Mouse (Mus musculus) stomach, embryonic 16.5 days (tissue): ENCODE results near the gene Ly6g5c. TPM values are rescaled to one million over a fixed set of nuclear protein-coding genes. Genes with fewer than 3 reads are reported as not detected.

ENCODE experiments used
- ATAC-seq: fragments of 200-750 bp; cut with Nextera tagmentation; 2 replicates; pipeline ENCODE4 v1.8.0; 2017; ENCODE audit warnings: moderate number of reproducible peaks, moderate TSS enrichment; ENCODE audit not compliant: insufficient read depth, low FRiP score
- H3K27ac ChIP-seq: fragments of 300-500 bp; sonication (generic); 2 replicates; pipeline ENCODE4 v1.5.1; 2014; ENCODE audit warnings: low read length
- H3K27me3 ChIP-seq: fragments of 300-500 bp; sonication (generic); 2 replicates; pipeline ENCODE4 v1.6.1; 2014; ENCODE audit warnings: low read length, control low read depth, mixed read lengths; ENCODE audit not compliant: control insufficient read depth, insufficient read depth
- H3K36me3 ChIP-seq: fragments of 300-500 bp; sonication (generic); 2 replicates; pipeline ENCODE4 v1.6.1; 2014; ENCODE audit warnings: low read length; ENCODE audit not compliant: control insufficient read depth, insufficient read depth
- H3K4me1 ChIP-seq: fragments of 300-500 bp; sonication (generic); 2 replicates; pipeline ENCODE4 v1.6.1; 2014; ENCODE audit warnings: low read length, control low read depth, mixed read lengths; ENCODE audit not compliant: control insufficient read depth, insufficient read depth
- H3K4me2 ChIP-seq: fragments of 300-500 bp; sonication (generic); 2 replicates; pipeline ENCODE4 v1.6.1; 2014; ENCODE audit warnings: low read depth, low read length, mixed read lengths
- H3K4me3 ChIP-seq: fragments of 300-500 bp; sonication (generic); replicated peaks from 2 replicates; pipeline ENCODE4 v1.5.1; 2014; ENCODE audit warnings: mild to moderate bottlenecking, low read length
- H3K9ac ChIP-seq: fragments of 300-500 bp; sonication (generic); 2 replicates; pipeline ENCODE4 v1.6.1; 2014; ENCODE audit warnings: low read length
- H3K9me3 ChIP-seq: fragments of 300-500 bp; sonication (generic); replicated peaks from 2 replicates; pipeline ENCODE4 v1.6.1; 2016; ENCODE audit warnings: low read length, control low read depth; ENCODE audit not compliant: control insufficient read depth
- WGBS: fragments of 180-500 bp; shearing (Covaris S2); extraction: QIAGEN DNeasy Blood & Tissue Kit; methylation state at CpG from one replicate; pipeline ENCODE4 v1.1.7; 2014; 5-methylcytosine and 5-hydroxymethylcytosine counted together
- polyA plus RNA-seq: library from polyadenylated mRNA; unstranded; fragments of >200 nt; fragmentation: Nextera tagmentation; extraction: Ambion mirVana; gene quantifications from 2 replicates; pipeline ENCODE4 v1.2.1, GENCODE M21; 2015

Ly6g5c gene
- polyA plus RNA-seq, 1 experiment from 2014 or later: not detected

- no peaks in the 10 kb centered on the region for H3K4me1 ChIP-seq
- peaks cover 23% of the 10 kb centered on the region; the same call in 1 of the 2 replicates for H3K36me3 ChIP-seq
Observed at GRCm38 (mm10) chr17:35101161-35101560, 6.9 kb upstream of the Ly6g5c start.

GRCm38 (mm10) chr17:35102299-35102698 lies 5.8 kb upstream of the Ly6g5c start:
- no peaks in the 10 kb centered on the region for H3K9me3 ChIP-seq
- H3K27me3 ChIP-seq: no peaks in the 10 kb centered on the region
- no peak overlapping the region for H3K4me3 ChIP-seq
- no peak overlapping the region for H3K27ac ChIP-seq
- no peaks in the 10 kb centered on the region for H3K4me1 ChIP-seq
- peaks cover 19% of the 10 kb centered on the region; the same call in 1 of the 2 replicates for H3K36me3 ChIP-seq
- 71% methylated on average over 8 of the region's 8 CpGs for WGBS
- H3K9ac ChIP-seq: no peak overlapping the region; the same call in 1 of the 2 replicates
- no peak; the same call in 1 of the 2 replicates for ATAC-seq
- no peak overlapping the region for H3K4me2 ChIP-seq

More at GRCm38 (mm10) chr17:35101161-35101560, 6.9 kb upstream of the Ly6g5c start:
- H3K9me3 ChIP-seq: no peaks in the 10 kb centered on the region
- no peak overlapping the region for H3K4me2 ChIP-seq
- H3K27ac ChIP-seq: no peak overlapping the region
- 87% methylated on average over 11 of the region's 11 CpGs for WGBS
- no peak overlapping the region for H3K9ac ChIP-seq
- H3K4me3 ChIP-seq: no peak overlapping the region
- no peak for ATAC-seq
- no peaks in the 10 kb centered on the region for H3K27me3 ChIP-seq

GRCm38 (mm10) chr17:35103221-35103690 lies 4.8 kb upstream of the Ly6g5c start:
- whole genome bisulfite sequencing: 56% methylated on average over 6 of the region's 6 CpGs
- no peak overlapping the region for H3K4me2 ChIP-seq
- no peaks in the 10 kb centered on the region for H3K9me3 ChIP-seq
- H3K27ac ChIP-seq: no peak overlapping the region
- ATAC-seq: no peak
- no peaks in the 10 kb centered on the region for H3K27me3 ChIP-seq
- H3K36me3 ChIP-seq: peaks cover 15% of the 10 kb centered on the region; the same call in 1 of the 2 replicates
- no peaks in the 10 kb centered on the region for H3K4me1 ChIP-seq
- H3K4me3 ChIP-seq: no peak overlapping the region
- no peak overlapping the region for H3K9ac ChIP-seq

GRCm38 (mm10) chr17:35104079-35104478 lies 4.0 kb upstream of the Ly6g5c start:
- ATAC-seq: no peak
- 87% methylated on average over 7 of the region's 7 CpGs for WGBS
- no peak overlapping the region for H3K4me2 ChIP-seq
- no peaks in the 10 kb centered on the region for H3K9me3 ChIP-seq
- no peaks in the 10 kb centered on the region for H3K4me1 ChIP-seq
- no peaks in the 10 kb centered on the region for H3K27me3 ChIP-seq
- H3K27ac ChIP-seq: no peak overlapping the region
- no peak overlapping the region for H3K4me3 ChIP-seq
- H3K9ac ChIP-seq: no peak overlapping the region
- peaks cover 15% of the 10 kb centered on the region; the same call in 1 of the 2 replicates for H3K36me3 ChIP-seq

DNA sequence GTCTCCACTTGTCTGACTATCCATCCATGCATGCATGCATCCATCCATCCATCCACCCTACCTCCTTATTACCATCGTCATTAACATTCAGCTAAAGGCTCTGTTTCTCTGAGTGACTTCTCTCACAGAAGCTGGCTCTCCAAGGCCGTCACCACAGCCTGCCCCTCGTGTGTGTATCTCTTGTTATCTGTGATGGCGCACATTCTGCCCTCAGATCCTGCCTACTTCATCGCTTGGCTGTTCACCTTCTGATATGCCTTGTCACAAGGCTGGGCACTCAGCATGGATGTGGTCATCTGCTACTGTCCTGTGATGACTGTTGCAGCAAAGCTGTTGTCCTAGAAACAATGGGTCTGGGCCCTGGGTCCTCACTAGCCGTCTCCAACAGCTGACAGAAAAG lies 3.3 kb upstream of the Ly6g5c start:
- H3K4me3 ChIP-seq: no peak overlapping the region
- no peaks in the 10 kb centered on the region for H3K9me3 ChIP-seq
- no peaks in the 10 kb centered on the region for H3K4me1 ChIP-seq
- H3K36me3 ChIP-seq: peaks cover 12% of the 10 kb centered on the region; the same call in 1 of the 2 replicates
- ATAC-seq: no peak
- no peaks in the 10 kb centered on the region for H3K27me3 ChIP-seq
- H3K27ac ChIP-seq: no peak overlapping the region
- WGBS: 75% methylated on average over 6 of the region's 6 CpGs
- no peak overlapping the region for H3K4me2 ChIP-seq
- H3K9ac ChIP-seq: no peak overlapping the region

DNA sequence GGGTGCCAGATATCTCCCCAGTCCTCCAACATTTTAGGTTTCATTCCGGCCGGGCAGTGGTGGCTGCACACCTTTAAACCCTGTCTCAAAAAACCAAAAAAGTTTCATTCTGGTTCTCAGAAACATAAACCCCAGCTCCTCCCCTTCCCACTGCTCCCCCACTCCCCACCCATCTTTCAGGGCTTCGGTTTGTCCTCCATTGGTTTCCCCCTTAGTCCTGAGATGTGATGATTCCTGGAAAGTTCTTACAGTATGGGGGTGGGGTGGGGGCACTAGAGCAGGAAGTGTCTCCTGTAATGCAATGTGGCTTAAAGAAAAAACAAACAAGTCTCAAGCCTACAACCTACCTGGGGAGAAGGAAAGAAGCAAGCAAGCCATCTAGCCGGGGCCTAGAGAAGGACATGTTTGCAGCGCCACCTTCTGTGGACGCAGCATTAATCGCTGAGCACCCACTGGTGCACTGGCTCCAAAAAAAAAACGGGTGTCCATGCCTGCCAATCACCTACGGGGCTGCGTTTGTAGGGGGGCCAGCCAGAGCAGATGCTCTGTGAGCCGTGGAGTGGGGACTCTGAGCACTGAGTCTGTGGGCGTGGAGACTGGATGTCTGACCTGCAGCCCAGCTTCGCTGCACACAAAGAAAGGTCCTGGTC lies 2.2 kb upstream of the Ly6g5c start:
- WGBS: 22% methylated on average over 13 of the region's 13 CpGs
- H3K4me3 ChIP-seq: no peak overlapping the region

DNA sequence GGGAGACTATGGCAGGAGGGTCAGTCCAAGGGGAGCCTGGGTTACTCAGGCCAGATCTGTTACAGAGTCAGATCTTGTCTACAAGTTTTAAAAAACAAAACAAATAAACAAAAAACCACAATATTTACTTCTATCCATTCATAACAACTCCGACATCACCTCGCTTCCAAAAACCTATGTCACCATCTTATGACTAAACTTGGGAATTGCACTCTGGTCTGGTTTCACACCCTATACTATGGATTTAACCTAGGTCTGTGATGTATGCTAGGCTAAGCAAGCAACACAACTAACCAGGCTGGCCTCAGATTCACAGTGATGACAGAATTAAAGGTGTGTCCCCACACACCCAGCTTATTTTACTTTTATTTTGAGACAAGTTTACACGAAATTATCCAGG lies 1.6 kb upstream of the Ly6g5c start:
- H3K4me2 ChIP-seq: no peak overlapping the region
- H3K27ac ChIP-seq: no peak overlapping the region
- ATAC-seq: no peak
- no peak overlapping the region for H3K9ac ChIP-seq
- peaks cover 11% of the 10 kb centered on the region; the same call in 1 of the 2 replicates for H3K36me3 ChIP-seq
- no peaks in the 10 kb centered on the region for H3K27me3 ChIP-seq
- no peaks in the 10 kb centered on the region for H3K9me3 ChIP-seq
- H3K4me1 ChIP-seq: no peaks in the 10 kb centered on the region
- 60% methylated on average over 3 of the region's 3 CpGs for WGBS
- no peak overlapping the region for H3K4me3 ChIP-seq

More for the DNA sequence above, 2.2 kb upstream of the Ly6g5c start:
- Histone ChIP-seq H3K27me3 (no peaks in the 10 kb centered on the region), H3K36me3 (peaks cover 11% of the 10 kb centered on the region; the same call in 1 of the 2 replicates), H3K4me2 (peak overlapping the region; percentile 19; the same call in 1 of the 2 replicates), H3K27ac (no peak overlapping the region), H3K9me3 (no peaks in the 10 kb centered on the region), H3K4me1 (no peaks in the 10 kb centered on the region), H3K9ac (no peak overlapping the region)
- ATAC-seq: no peak; the same call in 1 of the 2 replicates

- Histone ChIP-seq H3K9ac (no peak overlapping the region), H3K4me1 (no peaks in the 10 kb centered on the region), H3K4me2 (no peak overlapping the region), H3K36me3 (no peaks in the 10 kb centered on the region; the same call in 1 of the 2 replicates), H3K9me3 (no peaks in the 10 kb centered on the region), H3K4me3 (no peak overlapping the region), H3K27me3 (no peaks in the 10 kb centered on the region), H3K27ac (no peak overlapping the region)
- WGBS: 70% methylated on average over 9 of the region's 9 CpGs
- ATAC-seq: no peak
Observed at GRCm38 (mm10) chr17:35111774-35112173, 3.7 kb downstream of the Ly6g5c start.
